Mouse (Mus musculus) kidney, adult 2 months (tissue): ENCODE results near the gene Tcta.

Experiments
- CTCF ChIP-seq: fragments of 200-500 bp; conservative IDR thresholded peaks from 2 replicates; pipeline ENCODE4 v1.5.1; 2011; ENCODE audit warnings: low read depth, mild to moderate bottlenecking, control low read depth, low read length, moderate library complexity, mixed read lengths; ENCODE audit not compliant: insufficient read depth, insufficient read length
- POLR2A ChIP-seq: fragments of 200-500 bp; IDR thresholded peaks from one replicate; pipeline ENCODE4 v1.6.1; 2011; ENCODE audit warnings: low read depth, low read length, control low read depth

GRCm38 (mm10) chr9:108324784-108325183 is 18.8 kb upstream of the Tcta start:
- TF ChIP-seq CTCF (no peak), POLR2A (no peak)
